Mouse (Mus musculus): ENCODE results near the gene Epo. TPM values are rescaled to one million over a fixed set of nuclear protein-coding genes. Genes with fewer than 3 reads are reported as not detected.
A peak's percentile ranks its signal among the peaks of the same experiment; 100 is the strongest.

Epo gene
- total RNA-seq, 2 experiments from 2014 or later: not detected

DNA sequence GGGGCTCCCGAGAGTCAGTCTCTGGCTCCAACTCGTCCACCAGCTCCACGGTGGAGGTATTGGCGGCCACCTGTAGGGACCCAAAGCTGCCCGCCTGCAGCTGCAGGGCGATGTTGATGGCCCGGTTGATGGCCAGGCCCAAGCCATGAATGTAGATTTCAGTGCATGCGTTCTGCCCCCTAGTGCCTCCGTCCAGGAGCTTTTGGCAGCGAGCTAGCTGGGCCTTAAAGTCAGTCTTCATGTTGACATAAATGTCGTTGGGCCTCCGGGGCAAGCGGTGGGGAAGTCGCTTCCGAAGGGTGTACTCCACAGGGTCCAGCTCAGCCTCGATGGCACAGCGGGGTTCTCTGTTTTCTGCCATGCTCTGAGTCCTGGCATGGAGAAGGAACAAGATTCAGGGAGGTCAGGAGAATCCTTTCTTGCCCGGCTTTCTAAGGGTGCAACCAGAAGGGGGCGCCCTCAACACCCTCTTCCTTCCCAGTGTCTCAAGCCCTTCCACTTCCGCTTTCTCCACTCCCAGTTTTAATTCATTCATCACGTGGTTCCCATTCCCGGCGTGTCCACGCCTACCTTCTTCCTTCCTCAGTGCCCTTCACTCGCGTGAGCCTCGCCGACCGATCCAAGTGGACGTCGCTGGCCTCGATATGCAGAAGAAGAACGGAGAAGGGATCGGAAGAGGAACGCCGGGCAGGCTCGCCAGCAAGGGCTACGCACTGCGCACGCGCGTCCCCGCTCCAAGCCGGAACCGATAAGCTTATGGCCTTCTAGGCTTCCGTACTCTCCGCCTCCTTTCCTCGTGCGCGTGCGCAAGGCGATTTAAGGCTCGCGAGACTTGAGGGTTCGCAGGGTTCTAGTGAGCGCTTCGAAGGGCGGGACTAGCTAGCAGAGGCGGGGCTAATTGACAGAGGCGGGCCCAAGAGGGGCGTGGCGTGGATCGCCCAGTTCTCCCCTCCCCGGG lies 31.1 kb downstream of the Epo start, which contains the start of gene Pop7:
Gene Pop7 (minus strand): TSS at position 810 of the 958 bp plus-strand sequence.
- intact Hi-C loops (cut with DNase I): no loop called here
- peak; percentile 99 to 100 for DNase-seq (ENCODE audit: extremely low spot score in 1 of 2, low spot score in 2 of 2)

- intact Hi-C loops (cut with DNase I): no loop called here
These were observed 32.9 kb downstream of the Epo start for GRCm38 (mm10) chr5:137500186-137500585.

GRCm38 (mm10) chr5:137493831-137494230 lies 39.2 kb downstream of the Epo start:
- peak in 1 of 2 experiments; percentile 77 for DNase-seq (ENCODE audit: extremely low spot score in 1 of 2, low spot score in 2 of 2)
- intact Hi-C loops (cut with DNase I): no loop called here

More at GRCm38 (mm10) chr5:137500186-137500585, 32.9 kb downstream of the Epo start:
- no peak for DNase-seq (ENCODE audit: extremely low spot score in 1 of 2, low spot score in 2 of 2)

DNA sequence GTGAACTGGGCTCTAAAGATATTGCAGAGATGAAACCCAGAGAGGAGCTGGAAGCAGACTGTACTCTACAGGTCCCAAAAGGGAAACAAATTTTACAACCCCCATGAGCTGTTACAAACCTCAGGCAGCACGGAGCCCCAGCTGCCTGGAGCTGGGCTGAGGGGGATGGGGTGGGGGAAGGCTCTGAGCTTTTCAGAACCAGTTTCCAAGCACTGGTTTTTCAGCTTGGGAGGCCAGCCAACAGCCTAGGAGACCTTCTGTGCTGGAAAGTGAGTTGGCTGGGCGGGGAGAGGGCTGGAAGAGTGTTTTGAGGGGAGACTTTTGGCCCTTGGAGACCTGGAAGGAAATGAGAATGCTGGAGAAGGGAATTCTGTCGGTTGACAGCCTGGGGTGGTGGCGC lies 41.5 kb downstream of the Epo start:
- DNase-seq (ENCODE audit: extremely low spot score in 1 of 2, low spot score in 2 of 2): peak in 1 of 2 experiments; percentile 64
- intact Hi-C loops (cut with DNase I): no loop called here

DNA sequence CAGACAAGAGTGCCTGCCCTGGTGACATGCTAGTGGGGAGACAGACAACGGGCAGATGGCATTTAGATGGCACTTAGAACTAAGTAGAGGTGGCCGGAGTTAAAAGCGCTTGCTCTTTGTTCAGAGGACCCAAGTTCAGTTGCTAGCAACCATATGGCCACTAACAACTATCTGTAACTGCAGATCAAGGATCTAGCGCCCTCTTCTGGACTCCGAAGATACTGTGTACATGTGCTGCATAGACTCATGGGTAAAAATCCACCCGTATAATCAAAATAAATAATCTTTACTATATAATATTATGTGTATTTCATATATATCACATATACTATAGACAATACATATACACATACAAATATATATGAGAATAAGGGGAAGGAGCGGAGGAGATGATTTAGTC lies 45.4 kb downstream of the Epo start:
- intact Hi-C loops (cut with DNase I): no loop called here
- no peak for DNase-seq (ENCODE audit: extremely low spot score in 1 of 2, low spot score in 2 of 2)

DNA sequence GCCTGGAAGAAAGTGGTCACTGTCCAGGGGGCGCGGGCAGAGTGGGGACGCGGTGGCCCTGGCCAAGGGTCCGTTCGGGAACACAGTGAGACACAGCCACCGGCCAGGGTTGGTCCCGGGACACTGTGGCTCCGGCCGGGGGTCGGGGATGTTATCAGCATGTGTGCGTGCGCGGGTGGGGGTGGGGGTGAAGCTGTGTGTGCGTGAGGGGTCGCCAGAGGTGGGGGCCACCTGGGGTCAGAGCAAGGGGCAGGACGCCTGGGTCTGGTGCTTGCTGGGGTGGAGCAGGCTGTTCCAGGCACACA lies 47.2 kb downstream of the Epo start:
- intact Hi-C loops (cut with DNase I): no loop called here
- DNase-seq (ENCODE audit: extremely low spot score in 1 of 2, low spot score in 2 of 2): no peak

- no peak for DNase-seq (ENCODE audit: extremely low spot score in 1 of 2, low spot score in 2 of 2)
- intact Hi-C loops (cut with DNase I): no loop called here
These were observed 47.8 kb downstream of the Epo start for GRCm38 (mm10) chr5:137485071-137485850.

DNA sequence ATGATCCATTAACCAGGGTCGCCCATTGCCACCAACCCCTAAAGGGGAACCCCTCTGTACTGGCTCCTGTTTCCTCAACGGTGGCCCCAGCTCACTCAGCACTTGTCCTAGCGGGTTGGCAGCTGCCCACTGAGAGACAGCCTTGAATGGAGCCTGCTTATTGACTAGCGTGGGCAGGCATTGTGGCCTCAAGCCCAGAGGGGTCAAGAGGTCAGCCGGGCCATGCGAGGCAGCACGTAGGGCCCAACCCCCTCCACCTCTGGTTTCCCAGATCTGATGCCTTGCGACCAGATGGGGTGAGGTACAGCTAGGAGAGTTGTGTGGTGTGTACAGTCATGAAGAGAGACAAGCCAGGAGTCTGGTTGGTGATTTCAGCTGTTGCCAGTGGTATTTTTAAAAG lies 51.1 kb downstream of the Epo start:
- peak in 1 of 2 experiments; percentile 60 for DNase-seq (ENCODE audit: extremely low spot score in 1 of 2, low spot score in 2 of 2)
- intact Hi-C loops (cut with DNase I): no loop called here

DNA sequence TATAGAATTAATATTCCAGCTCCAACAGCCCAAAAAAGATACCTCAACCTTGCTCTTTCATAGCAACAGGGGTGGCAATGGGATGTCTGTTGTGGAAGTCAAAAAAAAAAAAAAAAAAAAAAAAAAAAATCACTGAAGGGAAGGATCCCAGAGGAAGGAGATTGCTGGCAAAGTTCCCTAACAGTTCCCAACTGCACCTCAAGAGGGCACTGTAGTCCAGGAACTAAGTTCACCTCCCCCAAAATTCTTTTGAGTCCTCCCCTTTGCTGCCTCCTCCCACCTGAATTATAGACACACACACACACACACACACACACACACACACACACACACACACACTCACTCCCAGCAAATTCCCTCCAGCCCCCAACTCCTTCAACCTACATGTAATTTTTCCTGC lies 51.9 kb downstream of the Epo start:
- intact Hi-C loops (cut with DNase I): no loop called here
- DNase-seq (ENCODE audit: extremely low spot score in 1 of 2, low spot score in 2 of 2): peak; percentile 62 to 80

GRCm38 (mm10) chr5:137476964-137477363 lies 56.1 kb downstream of the Epo start, which contains the start of gene Zan:
Zan (minus strand) TSS chr5:137477064.
- no peak for DNase-seq (ENCODE audit: extremely low spot score in 1 of 2, low spot score in 2 of 2)
- intact Hi-C loops (cut with DNase I): no loop called here

- intact Hi-C loops (cut with DNase I): no loop called here
These were observed 58.7 kb downstream of the Epo start for GRCm38 (mm10) chr5:137474351-137474750.

DNA sequence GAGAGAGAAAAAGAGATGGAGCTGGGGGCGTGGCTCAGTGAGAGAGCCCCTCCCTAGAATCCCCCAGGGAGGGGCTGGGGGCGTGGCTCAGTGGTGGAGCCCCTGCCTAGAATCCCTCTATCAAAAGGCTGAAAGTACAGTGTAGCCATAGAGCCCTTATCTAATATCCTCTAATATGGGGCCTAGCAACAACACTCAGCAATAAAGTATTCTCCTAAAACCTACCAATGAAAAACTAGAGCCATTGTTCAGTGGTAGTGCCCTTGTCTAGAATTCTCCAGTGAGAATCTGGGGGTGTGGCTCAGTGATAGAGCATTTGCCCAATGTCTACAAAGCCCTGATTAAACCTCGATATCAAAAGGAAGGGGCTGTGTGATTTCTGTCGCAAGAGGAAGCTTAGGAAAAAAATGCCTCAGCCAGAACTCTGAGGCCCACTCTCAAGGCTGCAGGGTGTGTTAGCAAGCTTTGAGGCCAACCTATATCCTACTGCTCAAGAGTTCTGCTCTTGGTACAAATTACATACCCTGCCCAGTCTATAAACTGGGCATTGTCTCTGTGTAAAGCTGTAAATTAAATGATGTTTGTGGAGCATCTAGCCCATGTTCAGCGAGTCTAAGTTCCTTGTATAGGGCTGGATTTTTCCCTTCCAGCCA lies 60.7 kb downstream of the Epo start:
- intact Hi-C loops (cut with DNase I): no loop called here

More at GRCm38 (mm10) chr5:137474351-137474750, 58.7 kb downstream of the Epo start:
- no peak for DNase-seq (ENCODE audit: extremely low spot score in 1 of 2, low spot score in 2 of 2)

GRCm38 (mm10) chr5:137466946-137467345 lies 66.1 kb downstream of the Epo start:
- intact Hi-C loops (cut with DNase I): no loop called here
- DNase-seq (ENCODE audit: extremely low spot score in 1 of 2, low spot score in 2 of 2): no peak

More for the DNA sequence above, 60.7 kb downstream of the Epo start:
- no peak for DNase-seq (ENCODE audit: extremely low spot score in 1 of 2, low spot score in 2 of 2)

DNA sequence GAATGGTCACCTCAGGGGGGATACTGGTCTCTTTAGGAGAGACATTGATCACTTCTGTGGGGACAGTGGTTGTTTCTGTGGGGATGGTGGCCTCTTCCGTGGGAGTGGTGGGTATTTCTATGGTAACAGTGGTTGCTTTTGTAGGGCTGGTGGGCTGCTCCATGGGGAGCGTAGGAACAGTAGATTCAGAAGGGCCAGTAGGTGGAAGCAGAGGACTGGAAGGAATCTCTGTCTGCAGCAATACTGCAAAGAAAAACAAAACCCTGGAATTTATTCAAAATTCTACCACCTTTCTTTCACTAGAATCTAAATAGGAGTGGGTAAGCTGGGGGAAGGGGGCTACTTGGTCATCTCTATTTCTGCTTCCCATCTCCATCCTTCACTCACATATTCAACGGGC lies 68.0 kb downstream of the Epo start:
- intact Hi-C loops (cut with DNase I): no loop called here
- DNase-seq (ENCODE audit: extremely low spot score in 1 of 2, low spot score in 2 of 2): peak in 1 of 2 experiments; percentile 11

- DNase-seq (ENCODE audit: extremely low spot score in 1 of 2, low spot score in 2 of 2): no peak
- intact Hi-C loops (cut with DNase I): no loop called here
These were observed 77.0 kb downstream of the Epo start for GRCm38 (mm10) chr5:137455866-137456591.

DNA sequence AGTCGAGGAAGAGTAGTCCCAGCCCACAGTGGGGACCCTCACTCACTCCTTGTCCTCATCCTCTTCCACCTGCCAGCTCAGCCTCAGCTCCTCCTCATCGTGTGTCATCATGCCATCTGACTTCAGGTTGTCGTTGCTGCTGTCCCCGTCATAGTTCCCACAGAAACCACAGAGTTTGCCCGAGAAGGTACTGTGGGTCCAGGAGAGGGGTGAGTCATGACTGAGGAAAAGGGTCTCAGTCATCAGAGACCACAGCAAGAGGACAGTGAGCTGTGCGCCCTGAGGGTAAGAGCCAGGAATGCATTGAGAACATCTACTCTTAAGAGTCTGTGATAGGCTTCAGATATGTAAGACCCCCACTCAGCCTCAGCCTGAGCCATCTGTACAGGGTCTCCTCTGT lies 77.8 kb downstream of the Epo start:
- intact Hi-C loops (cut with DNase I): no loop called here
- no peak for DNase-seq (ENCODE audit: extremely low spot score in 1 of 2, low spot score in 2 of 2)

DNA sequence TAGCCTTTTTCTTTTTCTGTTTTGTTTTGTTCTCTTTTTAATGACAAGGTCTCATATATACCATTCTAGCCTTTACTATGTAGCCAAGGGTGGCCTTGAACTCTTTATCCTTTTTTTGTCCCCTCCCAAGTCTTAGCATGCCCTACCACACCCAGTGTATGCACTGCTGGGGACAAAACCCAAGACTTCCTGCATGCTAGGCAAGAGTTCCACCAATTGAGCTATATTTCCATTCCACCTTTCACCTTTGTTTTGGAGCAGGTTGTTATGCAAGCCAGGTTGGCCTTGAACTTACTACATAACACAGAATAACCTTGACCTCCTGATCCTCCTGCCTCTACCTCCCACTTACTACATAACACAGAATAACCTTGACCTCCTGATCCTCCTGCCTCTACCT lies 87.5 kb downstream of the Epo start:
- DNase-seq (ENCODE audit: extremely low spot score in 1 of 2, low spot score in 2 of 2): no peak
- intact Hi-C loops (cut with DNase I): no loop called here

DNA sequence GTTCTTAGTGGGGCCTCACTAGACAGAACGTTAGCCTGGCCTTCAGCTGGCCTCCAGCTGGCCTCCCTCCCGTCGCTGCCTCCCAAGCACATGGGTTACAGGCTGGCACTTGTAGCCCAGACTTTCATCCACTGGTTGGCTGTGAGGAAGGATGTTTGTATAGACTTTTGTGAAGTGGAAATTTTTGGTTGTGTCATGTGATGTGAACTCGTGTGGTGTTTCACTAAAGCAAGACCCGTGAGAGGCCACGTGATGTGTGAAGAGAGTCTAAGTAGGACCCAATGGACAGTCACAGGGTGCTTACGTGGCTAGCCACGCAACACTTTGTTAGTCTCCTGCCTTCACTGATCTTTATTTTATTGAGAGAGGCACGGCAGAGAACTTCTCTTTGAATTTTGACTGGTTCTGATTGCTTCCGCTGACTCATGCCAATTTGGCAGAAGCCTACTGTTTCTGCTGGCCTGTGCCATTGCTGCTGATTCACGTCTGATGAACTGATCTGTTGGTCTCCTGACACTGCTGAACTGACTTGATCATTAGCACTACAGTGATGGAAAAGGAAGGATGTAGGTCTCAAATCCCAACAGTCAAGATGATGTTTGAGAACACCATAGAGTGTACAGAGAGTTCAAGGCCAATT lies 92.7 kb downstream of the Epo start:
- intact Hi-C loops (cut with DNase I): no loop called here
- no peak for DNase-seq (ENCODE audit: extremely low spot score in 1 of 2, low spot score in 2 of 2)
